17 mouse cellular contexts compared by ENCODE assay signal in the genomic region with DNA sequence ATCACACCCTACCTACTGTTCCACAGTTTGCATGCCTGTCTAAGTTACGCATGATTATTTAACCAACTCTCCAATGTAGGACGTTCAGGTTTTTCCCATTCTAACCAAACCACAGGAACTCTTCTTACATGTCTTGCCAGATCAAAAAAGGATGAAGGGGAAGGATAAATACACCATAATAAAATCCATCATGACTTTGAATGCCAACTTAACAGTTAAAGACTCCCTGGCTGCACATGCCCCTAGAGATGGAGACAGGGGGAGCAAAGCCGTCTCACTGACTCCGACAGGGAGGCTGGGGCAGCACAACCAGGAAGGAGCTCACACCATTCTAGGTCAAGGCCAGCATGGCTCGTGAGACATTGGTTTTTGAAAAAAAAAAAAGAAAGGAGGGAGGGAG.
"Had no signal": no experiment of that assay in that cellular context is flagged by ENCODE, and none has a peak within 500 bp of the region (broad histone marks: within the 10 kb centered on the region; RNA-seq: fewer than 3 reads in every experiment).

No protein-coding gene starts in this region.

- H3K9ac ChIP-seq: liver, embryonic 13.5 days; midbrain, embryonic 12.5 days; neural tube, embryonic 13.5 days; stomach, embryonic 15.5 days had no signal

- H3K27me3 ChIP-seq: liver, embryonic 13.5 days; midbrain, embryonic 12.5 days; neural tube, embryonic 13.5 days; stomach, embryonic 15.5 days had no signal

- H3K36me3 ChIP-seq: liver, embryonic 13.5 days; midbrain, embryonic 12.5 days; neural tube, embryonic 13.5 days; stomach, embryonic 15.5 days had no signal

- ATAC-seq: midbrain, embryonic 16.5 days had no signal

- H3K9me3 ChIP-seq: liver, embryonic 13.5 days; midbrain, embryonic 12.5 days; neural tube, embryonic 13.5 days; stomach, embryonic 15.5 days had no signal

- DNase-seq: kidney, postnatal 25 days; layer of hippocampus, adult 9-11 months; liver, embryonic 13.5 days; lung, adult 2 months; lung, postnatal 14 days; lung, postnatal 4 days; retina, postnatal 1 day; right cerebral cortex, postnatal 25 days; spleen, adult 18-20 months; thymus, postnatal 25 days had no signal

- H3K4me2 ChIP-seq: liver, embryonic 13.5 days; midbrain, embryonic 12.5 days; neural tube, embryonic 13.5 days; stomach, embryonic 15.5 days had no signal

- H3K4me3 ChIP-seq: layer of hippocampus, adult 2 months; liver, embryonic 13.5 days; midbrain, embryonic 12.5 days; myocyte; neural tube, embryonic 13.5 days; stomach, embryonic 15.5 days had no signal

- H3K4me1 ChIP-seq: midbrain, embryonic 12.5 days; stomach, embryonic 15.5 days had no signal

- H3K27ac ChIP-seq: kidney, postnatal 0 days; layer of hippocampus, adult 2 months; liver, embryonic 13.5 days; midbrain, embryonic 12.5 days; neural tube, embryonic 13.5 days; stomach, embryonic 15.5 days had no signal
